Mouse (Mus musculus) kidney, adult 2 months (tissue): Measurements from ENCODE around the gene Prdm1.

ENCODE experiments used
- CTCF ChIP-seq: fragments of 200-500 bp; conservative IDR thresholded peaks from 2 replicates; pipeline ENCODE4 v1.5.1; 2011; ENCODE audit warnings: low read depth, mild to moderate bottlenecking, control low read depth, low read length, moderate library complexity, mixed read lengths; ENCODE audit not compliant: insufficient read depth, insufficient read length
- POLR2A ChIP-seq: fragments of 200-500 bp; IDR thresholded peaks from one replicate; pipeline ENCODE4 v1.6.1; 2011; ENCODE audit warnings: low read depth, low read length, control low read depth

DNA sequence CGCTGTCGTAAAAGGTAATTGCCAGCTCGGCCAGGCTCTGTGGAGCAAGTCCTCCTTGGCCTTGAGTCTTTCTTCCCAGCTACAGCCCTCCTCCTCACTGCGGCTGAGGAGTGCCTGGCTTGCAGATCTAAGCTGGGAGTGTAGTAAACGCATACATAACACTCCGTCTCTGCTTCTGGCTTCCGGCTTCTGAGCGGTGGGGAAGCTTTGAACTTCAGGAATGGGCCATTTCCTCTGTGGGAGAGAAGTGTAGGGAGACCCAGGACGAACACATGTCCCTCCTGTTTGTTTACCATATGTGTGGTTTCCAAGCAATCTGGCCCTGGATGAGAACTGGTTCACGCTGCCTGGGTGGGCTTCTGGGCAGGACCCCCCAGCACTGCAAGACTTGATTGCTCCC is 119.2 kb downstream of the Prdm1 start:
- TF ChIP-seq CTCF, result no peak
- no peak for TF ChIP-seq POLR2A
